Mouse (Mus musculus) testis, adult 2 months (tissue): ENCODE data around the gene Klf11. TPM values are rescaled to one million over a fixed set of nuclear protein-coding genes. Genes with fewer than 3 reads are reported as not detected.

Experiments
- H3K27ac ChIP-seq: fragments of 200-500 bp; 2 replicates; pipeline ENCODE4 v1.5.1; 2012; ENCODE audit warnings: low read depth, low read length; ENCODE audit not compliant: control insufficient read depth, insufficient read depth
- H3K27me3 ChIP-seq: fragments of 200-500 bp; 2 replicates; pipeline ENCODE4 v1.6.1; 2012; ENCODE audit warnings: mild to moderate bottlenecking, low read length, moderate library complexity; ENCODE audit not compliant: control insufficient read depth, insufficient read depth
- H3K36me3 ChIP-seq: fragments of 200-500 bp; 2 replicates; pipeline ENCODE4 v1.6.1; 2012; ENCODE audit warnings: mild to moderate bottlenecking, low read length; ENCODE audit not compliant: control insufficient read depth, insufficient read depth
- H3K4me1 ChIP-seq: fragments of 200-500 bp; 2 replicates; pipeline ENCODE4 v1.6.1; 2012; ENCODE audit warnings: low read length; ENCODE audit not compliant: control insufficient read depth, insufficient read depth
- H3K4me3 ChIP-seq: fragments of 200-500 bp; 2 replicates; pipeline ENCODE4 v1.5.1; 2012; ENCODE audit warnings: low read depth, mild to moderate bottlenecking, low read length, moderate library complexity, mixed read lengths; ENCODE audit not compliant: control insufficient read depth
- CTCF ChIP-seq: fragments of 200-500 bp; IDR thresholded peaks from 2 replicates; pipeline ENCODE4 v1.5.1; 2012; ENCODE audit warnings: low read depth, mild to moderate bottlenecking, inconsistent platforms, low read length, moderate library complexity; ENCODE audit not compliant: control insufficient read depth, insufficient read depth, insufficient replicate concordance
- POLR2A ChIP-seq: fragments of 200-500 bp; IDR thresholded peaks from 2 replicates; pipeline ENCODE4 v1.6.1; 2012; ENCODE audit warnings: low read depth, mild to moderate bottlenecking, inconsistent platforms, low read length, moderate library complexity; ENCODE audit not compliant: control insufficient read depth
- polyA plus RNA-seq: library from polyadenylated mRNA; depleted of rRNA; stranded (reverse); fragments of >200 nt; gene quantifications from 2 replicates; pipeline ENCODE4 v1.2.3, GENCODE M21; 2012

Gene Klf11
- polyA plus RNA-seq, 1 experiment: 3.4 TPM

DNA sequence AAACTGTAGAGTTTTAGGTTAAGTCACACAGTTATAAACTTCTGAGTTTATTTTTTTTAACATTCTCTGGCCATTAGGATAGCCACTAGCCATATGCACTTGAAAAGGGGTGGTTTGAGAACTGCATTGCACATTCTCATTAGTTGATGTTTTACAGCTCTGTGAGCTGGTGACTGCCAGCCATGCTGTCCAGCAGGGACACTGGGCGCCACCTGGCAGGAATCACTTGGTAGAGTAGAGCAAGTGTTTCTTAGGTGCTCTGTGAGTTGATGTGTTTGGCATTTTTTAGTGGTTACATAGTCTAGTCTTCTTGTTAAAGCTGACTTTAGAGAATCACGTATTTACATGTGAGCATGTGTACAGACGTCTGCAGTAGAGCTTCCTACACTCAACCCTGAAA lies 5.4 kb downstream of the Klf11 start:
- no peak overlapping the region for H3K27ac ChIP-seq
- H3K4me1 ChIP-seq: peaks cover 4% of the 10 kb centered on the region
- TF ChIP-seq CTCF (no peak), POLR2A (no peak)
- no peaks in the 10 kb centered on the region for H3K27me3 ChIP-seq
- no peak overlapping the region for H3K4me3 ChIP-seq
- no peaks in the 10 kb centered on the region for H3K36me3 ChIP-seq

DNA sequence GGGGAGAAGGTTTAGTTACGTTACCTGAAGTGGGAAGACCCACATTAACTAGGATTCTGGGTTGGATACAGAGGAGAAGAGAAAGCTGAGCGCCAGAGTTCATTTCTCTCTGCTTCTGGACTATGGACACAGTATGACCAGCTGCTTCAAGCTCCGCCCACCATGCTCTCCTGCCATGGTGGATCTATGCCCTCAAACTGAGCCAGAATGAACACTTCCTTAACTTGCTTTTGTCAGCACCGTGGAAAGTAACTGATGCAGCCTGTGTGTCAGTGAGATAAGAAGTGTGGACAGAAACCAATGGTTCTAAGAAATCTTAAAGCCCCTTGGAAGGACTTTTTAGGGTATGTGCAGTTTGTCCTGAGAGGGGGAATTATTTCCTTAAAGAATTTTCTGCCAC lies 7.9 kb downstream of the Klf11 start:
- Histone ChIP-seq H3K36me3 (no peaks in the 10 kb centered on the region), H3K27ac (no peak overlapping the region), H3K4me3 (no peak overlapping the region), H3K27me3 (no peaks in the 10 kb centered on the region), H3K4me1 (no peaks in the 10 kb centered on the region; the same call in 1 of the 2 replicates)
- TF ChIP-seq CTCF: no peak
- TF ChIP-seq POLR2A: no peak

DNA sequence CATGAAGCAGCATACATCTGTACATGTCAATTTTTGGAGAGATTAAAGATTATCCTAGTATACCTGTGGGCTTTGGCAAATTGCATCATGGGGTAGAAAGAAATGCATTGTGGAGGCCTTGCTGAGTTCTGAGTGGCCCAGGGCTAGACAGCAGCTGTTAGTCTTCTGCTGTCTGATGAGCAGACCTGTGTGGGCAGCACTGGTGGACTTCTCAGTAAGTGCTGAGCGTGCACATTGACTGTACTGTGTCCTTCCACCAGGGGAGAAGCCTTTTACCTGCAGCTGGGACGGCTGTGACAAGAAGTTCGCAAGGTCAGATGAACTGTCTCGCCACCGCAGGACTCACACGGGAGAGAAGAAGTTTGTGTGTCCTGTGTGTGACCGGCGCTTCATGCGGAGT lies 8.8 kb downstream of the Klf11 start:
- Histone ChIP-seq H3K4me3 (no peak overlapping the region), H3K27ac (no peak overlapping the region), H3K4me1 (no peaks in the 10 kb centered on the region; the same call in 1 of the 2 replicates), H3K27me3 (no peaks in the 10 kb centered on the region), H3K36me3 (no peaks in the 10 kb centered on the region)
- TF ChIP-seq CTCF: no peak
- no peak for TF ChIP-seq POLR2A

DNA sequence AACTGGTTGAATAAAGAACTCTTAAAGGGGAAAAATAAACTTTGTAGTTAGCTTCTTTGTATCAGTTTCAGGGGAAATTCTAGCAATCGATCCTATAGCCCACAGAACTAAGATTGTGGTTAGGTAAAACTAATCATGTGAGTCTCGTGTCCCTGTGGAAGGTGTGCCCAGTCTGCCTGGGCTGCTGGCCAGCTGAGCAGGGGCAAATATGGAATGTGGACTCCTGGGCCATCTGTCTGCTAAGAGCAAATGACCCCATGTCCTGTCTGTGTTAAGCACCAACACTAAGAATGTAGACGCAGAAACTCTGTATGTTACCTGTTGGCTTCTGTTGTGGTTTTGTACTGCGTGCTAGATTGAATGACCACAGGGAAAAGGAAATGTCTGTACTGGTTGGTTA lies 10.0 kb downstream of the Klf11 start:
- Histone ChIP-seq H3K27ac (no peak overlapping the region), H3K27me3 (no peaks in the 10 kb centered on the region), H3K4me1 (no peaks in the 10 kb centered on the region; the same call in 1 of the 2 replicates), H3K36me3 (no peaks in the 10 kb centered on the region), H3K4me3 (no peak overlapping the region)
- TF ChIP-seq POLR2A (no peak), CTCF (no peak)

DNA sequence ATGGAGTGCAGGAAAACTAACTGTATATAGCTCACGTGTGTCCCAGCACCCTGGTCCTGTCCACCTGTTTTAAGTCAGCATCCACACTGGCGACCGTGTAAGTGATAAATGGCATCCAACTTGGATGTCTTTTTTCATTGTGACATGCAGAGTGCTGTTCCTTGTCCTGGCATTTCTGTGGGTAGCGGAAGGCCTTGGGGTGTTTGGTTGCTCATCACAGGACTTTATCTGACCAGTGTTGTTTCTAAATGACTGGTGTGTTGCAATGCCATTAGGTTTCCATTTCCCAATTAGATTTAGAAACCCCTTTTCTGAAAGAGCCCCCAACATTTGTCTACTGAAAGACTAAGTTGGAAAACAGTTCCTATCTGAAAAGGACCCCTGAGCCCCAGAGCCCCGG lies 11.1 kb downstream of the Klf11 start:
- no peak overlapping the region for H3K27ac ChIP-seq

DNA sequence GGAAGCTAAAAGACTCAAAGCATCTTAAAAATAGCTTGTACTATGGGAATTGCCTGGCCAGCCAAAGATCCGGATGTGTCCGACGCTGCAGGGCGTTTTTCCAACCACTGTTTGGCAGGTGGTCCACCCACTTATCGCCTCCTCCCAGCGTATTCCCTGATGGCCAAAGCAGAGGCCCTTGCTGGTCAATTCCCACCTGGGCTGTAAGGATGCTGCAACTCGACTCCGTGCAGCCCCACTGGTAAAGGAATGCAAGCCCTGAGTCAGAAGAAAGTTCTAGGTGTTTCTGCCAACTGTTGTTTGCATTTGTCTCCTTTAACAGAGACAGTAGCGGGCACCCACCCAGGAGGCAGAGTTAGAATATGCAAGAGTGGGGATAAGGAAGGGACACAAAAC lies 29.0 kb downstream of the Klf11 start:
- no peak overlapping the region for H3K27ac ChIP-seq

More for the DNA sequence above, 11.1 kb downstream of the Klf11 start:
- Histone ChIP-seq H3K4me1 (no peaks in the 10 kb centered on the region; the same call in 1 of the 2 replicates), H3K36me3 (no peaks in the 10 kb centered on the region), H3K4me3 (no peak overlapping the region), H3K27me3 (no peaks in the 10 kb centered on the region)
- no peak for TF ChIP-seq POLR2A
- TF ChIP-seq CTCF: no peak

DNA sequence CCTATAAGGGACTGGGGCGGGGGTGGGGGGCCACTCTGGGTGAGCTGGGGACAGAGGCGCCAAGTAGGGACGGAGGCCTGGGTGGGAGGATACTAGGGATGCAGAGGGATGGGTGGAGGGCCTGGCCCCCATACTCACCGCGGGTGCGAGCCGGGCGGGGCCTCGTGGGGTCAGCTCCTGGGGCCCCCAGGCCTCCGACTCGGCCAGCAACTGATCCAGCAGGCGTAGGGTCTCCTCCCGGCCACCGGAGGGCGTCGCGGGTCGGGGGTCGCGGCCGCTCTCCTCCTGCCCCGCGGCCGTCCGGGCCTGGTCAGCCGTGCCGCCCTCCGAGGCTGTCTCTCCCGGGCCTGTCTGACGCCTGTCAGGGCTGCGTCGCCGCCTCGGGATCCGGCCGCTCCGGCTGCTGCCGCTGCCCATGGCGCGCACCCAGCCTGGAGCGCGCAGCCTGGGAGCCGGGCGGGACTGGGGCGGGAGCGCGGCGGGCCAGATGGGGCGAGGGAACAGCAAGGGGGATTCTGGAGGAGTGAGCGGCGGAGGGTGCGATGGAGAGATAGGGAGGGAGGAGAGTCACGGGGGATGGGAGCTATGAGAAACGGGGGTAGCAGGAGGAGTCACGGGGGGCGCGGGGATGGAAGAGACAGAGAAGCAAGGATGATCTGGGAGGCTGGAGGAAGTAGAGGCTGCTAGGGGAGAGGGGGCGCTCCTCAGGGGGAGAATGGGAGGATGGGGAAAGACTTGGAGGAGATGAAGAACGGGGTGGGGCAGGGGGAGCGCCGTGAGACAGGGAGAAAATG lies 29.6 kb downstream of the Klf11 start:
- Histone ChIP-seq H3K27ac (0 out of 2 replicates have a peak overlapping the region, but pooled peaks have one; percentile 7), H3K36me3 (no peaks in the 10 kb centered on the region), H3K27me3 (no peaks in the 10 kb centered on the region), H3K4me3 (peak overlapping the region; percentile 67), H3K4me1 (peaks cover 18% of the 10 kb centered on the region)
- TF ChIP-seq CTCF (no peak), POLR2A (no peak)

More for the DNA sequence above, 29.0 kb downstream of the Klf11 start:
- peaks cover 18% of the 10 kb centered on the region for H3K4me1 ChIP-seq
- no peaks in the 10 kb centered on the region for H3K36me3 ChIP-seq
- peak overlapping the region; percentile 3; the same call in 1 of the 2 replicates for H3K4me3 ChIP-seq
- no peaks in the 10 kb centered on the region for H3K27me3 ChIP-seq
- TF ChIP-seq POLR2A (no peak), CTCF (no peak)

DNA sequence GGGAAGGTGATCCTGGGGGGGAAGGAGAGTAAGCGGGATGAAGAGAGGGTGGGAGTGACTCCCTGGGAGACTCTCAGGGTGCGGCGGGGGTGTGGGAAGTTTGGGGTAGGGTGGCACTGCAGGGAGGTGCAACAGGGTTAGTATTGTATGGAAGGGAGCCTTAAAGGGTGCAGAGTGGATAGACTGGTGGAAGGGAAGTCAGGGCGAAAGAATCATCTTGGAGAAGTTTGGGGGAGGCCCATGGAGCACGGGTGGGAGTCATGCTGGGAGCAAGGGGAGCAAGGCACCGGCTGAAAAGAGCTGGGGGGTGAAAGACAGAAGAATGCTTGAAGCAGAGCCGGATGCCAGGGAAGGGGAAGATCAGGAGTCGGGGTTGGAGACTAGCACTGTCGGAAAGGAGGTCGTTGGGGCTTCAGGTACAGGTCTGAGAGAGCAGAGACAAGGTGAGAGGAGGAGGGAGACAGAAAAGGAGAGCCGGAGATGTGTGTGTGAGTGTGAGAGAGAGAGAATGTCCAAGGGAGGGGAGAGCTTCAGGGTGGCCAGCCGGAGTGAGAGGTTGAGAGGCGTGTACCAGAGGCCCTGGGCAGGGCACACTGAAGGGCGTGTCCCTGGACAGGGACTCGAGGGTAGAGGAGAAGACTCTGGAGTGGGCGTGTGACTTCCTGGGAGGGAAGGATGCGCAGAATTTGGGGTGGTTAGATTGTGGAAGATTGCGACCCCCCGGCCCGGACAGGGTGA lies 30.4 kb downstream of the Klf11 start, which contains the start of gene Cys1:
TSS of gene Cys1 (minus strand) at position 528 of the 738 bp plus-strand sequence.
- Histone ChIP-seq H3K36me3 (no peaks in the 10 kb centered on the region), H3K27me3 (no peaks in the 10 kb centered on the region), H3K27ac (0 out of 2 replicates have a peak within 1 kb of the TSS, but pooled peaks have one; percentile 7), H3K4me1 (peaks cover 18% of the 10 kb centered on the region), H3K4me3 (peak within 1 kb of the TSS; percentile 67)
- TF ChIP-seq CTCF: no peak
- TF ChIP-seq POLR2A: no peak
